Mouse (Mus musculus): ENCODE measurements around the gene Dupd1. TPM values are rescaled to one million over a fixed set of nuclear protein-coding genes. Genes with fewer than 3 reads are reported as not detected.

The Dupd1 gene
- polyA plus RNA-seq, 1 experiment from 2014 or later = not detected

DNA sequence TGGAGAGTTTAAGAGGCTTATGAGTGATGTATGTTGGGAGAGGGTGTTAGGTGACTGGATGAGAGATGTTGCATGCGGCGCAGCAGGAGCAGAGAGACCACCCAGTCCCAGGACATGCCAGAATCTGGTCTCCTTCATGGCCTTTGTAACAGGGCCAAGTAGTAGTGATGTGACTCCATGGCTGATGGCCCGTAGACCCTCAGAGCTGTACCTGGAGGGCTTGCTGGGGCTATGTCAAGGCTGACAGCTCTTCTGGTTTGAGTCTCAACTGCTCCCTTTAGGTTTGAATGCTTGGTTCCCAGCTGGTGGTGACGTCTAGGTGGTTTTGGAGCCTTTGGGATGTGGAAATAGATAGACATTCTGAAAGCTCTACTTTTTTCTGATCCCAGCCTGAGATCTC is 15.6 kb upstream of the Dupd1 start:
- 92% methylated on average over 4 of the region's 4 CpGs for WGBS
- Histone ChIP-seq H3K9ac (ENCODE audit: low read depth, low read length) (no peak overlapping the region), H3K4me3 (ENCODE audit: low read depth, low read length) (no peak overlapping the region), H3K36me3 (ENCODE audit: control insufficient read depth, insufficient read depth) (no peaks in the 10 kb centered on the region), H3K27me3 (replicated peaks; ENCODE audit: control insufficient read depth, insufficient read depth, low read length) (no peaks in the 10 kb centered on the region), H3K4me1 (replicated peaks; ENCODE audit: control insufficient read depth, insufficient read depth, low read length) (no peaks in the 10 kb centered on the region), H3K4me2 (replicated peaks; ENCODE audit: low read depth) (no peak overlapping the region), H3K27ac (ENCODE audit: low read depth, low read length) (no peak overlapping the region), H3K9me3 (ENCODE audit: control insufficient read depth) (no peaks in the 10 kb centered on the region)
- TF ChIP-seq CTCF (IDR thresholded peaks at IDR 0.05; ENCODE audit: low read depth) = no peak
- no peak for ATAC-seq

DNA sequence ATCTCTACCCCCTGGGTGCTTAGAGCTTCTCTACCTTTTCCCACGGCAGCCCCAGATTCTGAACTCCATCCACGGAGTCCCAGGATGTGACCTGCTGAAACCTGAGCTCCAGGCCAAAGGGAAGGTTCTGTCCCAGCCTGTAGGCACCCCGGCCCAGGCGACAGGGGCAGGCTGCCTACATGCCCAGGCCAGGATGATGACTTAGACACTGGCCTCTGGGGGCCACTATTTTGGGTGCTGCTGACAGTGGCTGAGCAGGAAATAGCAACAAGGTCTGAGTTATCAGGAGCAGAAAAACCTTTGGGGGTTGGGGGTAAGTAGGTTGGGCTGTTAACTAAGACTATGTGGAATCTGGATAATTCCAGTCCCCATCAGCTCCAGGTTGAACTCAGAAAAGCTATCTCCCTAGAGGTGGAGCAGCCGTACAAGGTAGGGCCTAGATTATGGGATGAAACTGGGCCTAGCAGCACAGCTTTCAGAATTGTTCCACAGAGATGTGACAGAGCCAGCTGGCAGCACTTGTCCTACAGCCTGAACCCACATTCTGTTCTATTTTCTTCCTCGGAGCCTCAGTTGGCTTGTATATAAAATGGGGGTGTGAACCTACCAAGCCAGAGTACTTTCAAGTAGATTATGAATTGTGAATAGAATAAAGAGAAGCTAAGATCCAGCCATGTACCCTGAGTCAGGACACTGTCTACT is 14.8 kb upstream of the Dupd1 start:
- H3K4me1 ChIP-seq (replicated peaks; ENCODE audit: control insufficient read depth, insufficient read depth, low read length) = no peaks in the 10 kb centered on the region
- H3K4me2 ChIP-seq (replicated peaks; ENCODE audit: low read depth) = no peak overlapping the region
- H3K9ac ChIP-seq (ENCODE audit: low read depth, low read length) = no peak overlapping the region
- no peaks in the 10 kb centered on the region for H3K27me3 ChIP-seq (replicated peaks; ENCODE audit: control insufficient read depth, insufficient read depth, low read length)
- no peak for TF ChIP-seq CTCF (IDR thresholded peaks at IDR 0.05; ENCODE audit: low read depth)
- no peaks in the 10 kb centered on the region for H3K9me3 ChIP-seq (ENCODE audit: control insufficient read depth)
- no peaks in the 10 kb centered on the region for H3K36me3 ChIP-seq (ENCODE audit: control insufficient read depth, insufficient read depth)
- H3K4me3 ChIP-seq (ENCODE audit: low read depth, low read length) = no peak overlapping the region
- no peak overlapping the region for H3K27ac ChIP-seq (ENCODE audit: low read depth, low read length)
- 86% methylated on average over 6 of the region's 6 CpGs for WGBS
- no peak for ATAC-seq

DNA sequence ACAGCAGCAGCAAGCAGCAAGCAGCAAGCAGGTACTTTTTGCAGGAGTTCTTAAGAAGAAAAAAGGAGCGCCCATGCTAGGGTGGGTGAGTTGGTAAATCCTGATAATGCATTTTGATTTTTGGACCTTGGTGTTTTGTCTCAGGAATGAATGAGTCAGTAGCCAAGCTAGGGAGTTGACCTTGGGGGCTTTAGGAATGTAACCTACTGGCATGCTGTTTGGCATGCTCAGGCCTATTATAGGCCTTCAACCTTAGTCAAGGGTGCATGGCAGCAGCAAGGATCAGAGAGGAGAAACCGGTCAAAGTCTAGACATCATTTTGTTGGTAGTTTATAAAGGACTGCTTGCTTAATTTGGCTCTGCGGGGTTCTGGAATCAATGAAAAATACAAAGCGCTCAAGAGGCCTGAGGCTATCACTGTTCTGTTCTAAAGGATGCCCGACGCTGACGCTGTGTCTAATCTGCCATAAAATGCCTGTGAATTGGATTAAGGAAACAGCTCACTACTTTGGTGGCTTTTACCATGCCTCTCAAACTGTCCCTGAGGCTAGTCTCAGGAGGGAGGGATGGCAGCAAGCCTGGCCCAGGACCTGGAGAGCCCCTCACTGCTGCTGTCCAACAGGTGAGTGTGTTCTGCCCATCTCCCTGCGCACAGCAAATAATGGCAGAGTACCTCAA is 7.8 kb upstream of the Dupd1 start:
- no peak overlapping the region for H3K9ac ChIP-seq (ENCODE audit: low read depth, low read length)
- WGBS = 90% methylated on average over 8 of the region's 8 CpGs

DNA sequence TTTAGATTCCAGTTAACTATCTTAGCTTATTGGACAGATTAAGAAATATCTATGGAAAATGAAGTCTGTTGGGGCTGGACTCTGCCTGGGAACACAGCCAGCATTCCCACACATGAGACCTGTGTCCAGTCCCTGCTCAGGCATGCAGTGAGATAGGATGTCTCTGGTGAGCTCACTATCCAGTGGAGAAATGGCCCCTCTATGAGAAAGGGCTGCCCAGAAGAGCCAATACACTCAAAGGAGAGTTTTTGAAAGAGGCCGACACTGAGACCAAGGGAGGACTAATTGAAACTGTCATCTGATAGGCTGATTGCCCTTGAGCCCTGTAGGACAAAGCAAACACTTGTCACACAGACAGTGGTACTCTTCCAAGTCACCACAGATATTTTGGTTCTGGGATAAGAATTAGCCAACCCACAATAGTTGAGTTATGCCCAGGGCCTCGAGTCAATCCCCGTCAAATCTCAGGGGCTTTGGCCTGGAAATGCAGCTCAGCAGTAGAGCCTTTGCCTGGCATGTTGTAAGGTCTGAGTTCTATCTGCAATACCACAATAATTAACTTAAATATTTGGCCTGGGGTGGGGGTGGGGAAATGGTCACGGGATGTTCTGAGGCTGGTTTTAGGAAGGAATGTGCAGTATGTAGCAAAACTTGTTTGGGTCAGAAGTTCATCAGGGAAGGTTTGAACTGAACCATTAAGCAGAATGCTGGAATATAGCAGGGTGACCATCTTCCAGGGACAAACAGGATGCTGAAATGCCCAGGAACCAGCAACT is 6.2 kb upstream of the Dupd1 start:
- Histone ChIP-seq H3K27me3 (replicated peaks; ENCODE audit: control insufficient read depth, insufficient read depth, low read length) (no peaks in the 10 kb centered on the region), H3K4me3 (ENCODE audit: low read depth, low read length) (no peak overlapping the region), H3K36me3 (ENCODE audit: control insufficient read depth, insufficient read depth) (no peaks in the 10 kb centered on the region), H3K9me3 (ENCODE audit: control insufficient read depth) (no peaks in the 10 kb centered on the region), H3K9ac (ENCODE audit: low read depth, low read length) (no peak overlapping the region), H3K4me1 (replicated peaks; ENCODE audit: control insufficient read depth, insufficient read depth, low read length) (no peaks in the 10 kb centered on the region), H3K4me2 (replicated peaks; ENCODE audit: low read depth) (no peak overlapping the region), H3K27ac (ENCODE audit: low read depth, low read length) (no peak overlapping the region)
- no peak for TF ChIP-seq CTCF (IDR thresholded peaks at IDR 0.05; ENCODE audit: low read depth)
- no peak for ATAC-seq
- WGBS = 73% methylated on average over 4 of the region's 4 CpGs

More for the DNA sequence above, 7.8 kb upstream of the Dupd1 start:
- Histone ChIP-seq H3K27ac (ENCODE audit: low read depth, low read length) (no peak overlapping the region), H3K4me2 (replicated peaks; ENCODE audit: low read depth) (no peak overlapping the region), H3K36me3 (ENCODE audit: control insufficient read depth, insufficient read depth) (no peaks in the 10 kb centered on the region), H3K4me1 (replicated peaks; ENCODE audit: control insufficient read depth, insufficient read depth, low read length) (no peaks in the 10 kb centered on the region), H3K9me3 (ENCODE audit: control insufficient read depth) (no peaks in the 10 kb centered on the region), H3K4me3 (ENCODE audit: low read depth, low read length) (no peak overlapping the region), H3K27me3 (replicated peaks; ENCODE audit: control insufficient read depth, insufficient read depth, low read length) (no peaks in the 10 kb centered on the region)
- no peak for ATAC-seq
- TF ChIP-seq CTCF (IDR thresholded peaks at IDR 0.05; ENCODE audit: low read depth) = no peak

DNA sequence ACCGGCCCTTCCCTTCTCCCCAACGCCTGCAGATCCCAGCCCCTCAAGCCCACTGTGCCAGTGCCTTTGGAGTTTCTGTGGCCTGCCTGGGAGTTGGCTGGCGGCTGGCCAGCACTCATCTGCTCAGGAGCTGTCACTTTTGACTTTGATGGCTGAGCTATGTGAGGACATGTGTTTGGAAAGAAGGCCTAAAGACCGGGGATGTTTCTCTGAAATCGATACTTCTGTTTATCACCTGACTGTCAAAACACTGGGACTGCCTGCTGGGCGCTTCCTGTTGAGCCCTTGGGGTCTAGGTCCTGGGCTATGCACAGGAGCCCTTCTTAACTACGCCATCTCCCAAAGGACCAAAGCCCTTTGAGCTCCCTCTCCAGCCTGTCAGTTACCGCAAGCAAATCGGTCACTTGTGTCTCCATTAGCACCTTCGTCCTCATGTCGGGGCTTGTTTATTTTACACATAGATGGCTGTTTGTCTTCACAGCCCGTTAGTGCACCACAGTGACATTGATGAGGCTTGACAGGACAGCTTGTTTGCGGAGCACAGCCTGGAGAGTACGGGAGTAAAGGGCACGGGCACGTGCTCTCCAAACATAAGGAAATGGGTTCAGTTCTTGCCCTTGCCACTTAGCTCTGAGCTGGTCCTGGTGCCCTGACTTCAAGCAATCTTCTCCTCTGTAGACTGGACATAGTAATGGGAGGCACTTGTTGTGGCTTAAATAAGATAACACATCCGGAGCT is 5.4 kb upstream of the Dupd1 start:
- Histone ChIP-seq H3K27me3 (replicated peaks; ENCODE audit: control insufficient read depth, insufficient read depth, low read length) (no peaks in the 10 kb centered on the region), H3K4me2 (replicated peaks; ENCODE audit: low read depth) (no peak overlapping the region), H3K9ac (ENCODE audit: low read depth, low read length) (no peak overlapping the region), H3K4me1 (replicated peaks; ENCODE audit: control insufficient read depth, insufficient read depth, low read length) (no peaks in the 10 kb centered on the region), H3K27ac (ENCODE audit: low read depth, low read length) (no peak overlapping the region), H3K9me3 (ENCODE audit: control insufficient read depth) (no peaks in the 10 kb centered on the region), H3K4me3 (ENCODE audit: low read depth, low read length) (no peak overlapping the region), H3K36me3 (ENCODE audit: control insufficient read depth, insufficient read depth) (no peaks in the 10 kb centered on the region)
- TF ChIP-seq CTCF (IDR thresholded peaks at IDR 0.05; ENCODE audit: low read depth) = no peak
- 32% methylated on average over 17 of the region's 17 CpGs for WGBS
- no peak for ATAC-seq

DNA sequence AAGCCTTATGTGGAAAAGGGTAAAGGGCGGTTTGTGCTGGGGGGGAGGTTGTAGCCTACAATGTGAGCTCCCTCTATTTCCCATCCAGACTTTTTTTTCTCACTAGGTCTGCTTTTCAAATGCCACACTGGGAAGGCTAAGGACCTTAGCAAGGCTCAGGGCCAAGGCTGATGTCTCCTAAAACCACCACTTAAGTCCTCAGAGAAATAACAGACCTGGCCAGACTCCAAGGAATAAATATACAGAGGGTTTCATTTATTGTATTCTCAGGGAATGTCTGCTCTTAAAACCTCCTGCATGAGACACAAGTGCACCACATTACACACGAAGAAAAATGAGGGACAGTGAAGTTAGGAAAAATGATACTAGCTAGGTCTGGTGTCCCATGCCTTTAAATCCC is 3.1 kb downstream of the Dupd1 start:
- 64% methylated on average over 2 of the region's 2 CpGs for WGBS
- no peaks in the 10 kb centered on the region for H3K4me1 ChIP-seq (replicated peaks; ENCODE audit: control insufficient read depth, insufficient read depth, low read length)
- no peak for TF ChIP-seq CTCF (IDR thresholded peaks at IDR 0.05; ENCODE audit: low read depth)
- no peak for ATAC-seq
- H3K4me3 ChIP-seq (ENCODE audit: low read depth, low read length) = no peak overlapping the region
- H3K9me3 ChIP-seq (ENCODE audit: control insufficient read depth) = no peaks in the 10 kb centered on the region
- H3K9ac ChIP-seq (ENCODE audit: low read depth, low read length) = no peak overlapping the region
- no peak overlapping the region for H3K27ac ChIP-seq (ENCODE audit: low read depth, low read length)
- H3K27me3 ChIP-seq (replicated peaks; ENCODE audit: control insufficient read depth, insufficient read depth, low read length) = no peaks in the 10 kb centered on the region
- H3K36me3 ChIP-seq (ENCODE audit: control insufficient read depth, insufficient read depth) = no peaks in the 10 kb centered on the region
- no peak overlapping the region for H3K4me2 ChIP-seq (replicated peaks; ENCODE audit: low read depth)
